Mouse (Mus musculus) stomach, postnatal 0 days (tissue): ENCODE measurements around the gene Angel2. TPM values are rescaled to one million over a fixed set of nuclear protein-coding genes. Genes with fewer than 3 reads are reported as not detected.
A peak's percentile ranks its signal among the peaks of the same experiment; 100 is the strongest.

ENCODE experiments used
- ATAC-seq: fragments of 200-750 bp; cut with Nextera tagmentation; 2 replicates; pipeline ENCODE4 v1.8.0; 2017; ENCODE audit not compliant: low FRiP score, low TSS enrichment
- DNase-seq: peaks from one replicate; pipeline ENCODE4 v3.0.0-alpha.2; 2016; ENCODE audit warnings: low spot score
- H3K27ac ChIP-seq: fragments of 300-500 bp; sonication (generic); replicated peaks from 2 replicates; pipeline ENCODE4 v1.5.1; 2014; ENCODE audit warnings: mild to moderate bottlenecking, control low read depth
- H3K27me3 ChIP-seq: fragments of 300-500 bp; sonication (generic); 2 replicates; pipeline ENCODE4 v1.6.1; 2014; ENCODE audit warnings: low read length; ENCODE audit not compliant: control insufficient read depth, insufficient read depth
- H3K36me3 ChIP-seq: fragments of 300-500 bp; sonication (generic); 2 replicates; pipeline ENCODE4 v1.6.1; 2014; ENCODE audit warnings: low read length, mixed read lengths; ENCODE audit not compliant: control insufficient read depth, insufficient read depth
- H3K4me1 ChIP-seq: fragments of 300-500 bp; sonication (generic); replicated peaks from 2 replicates; pipeline ENCODE4 v1.6.1; 2014; ENCODE audit warnings: antibody characterized with exemption; ENCODE audit not compliant: control insufficient read depth, insufficient read depth
- H3K4me2 ChIP-seq: fragments of 300-500 bp; sonication (generic); replicated peaks from 2 replicates; pipeline ENCODE4 v1.6.1; 2014; ENCODE audit warnings: low read depth, mild to moderate bottlenecking, control low read depth, moderate library complexity
- H3K4me3 ChIP-seq: fragments of 300-500 bp; sonication (generic); 2 replicates; pipeline ENCODE4 v1.5.1; 2014; ENCODE audit warnings: low read depth, low read length, control low read depth
- H3K9ac ChIP-seq: fragments of 300-500 bp; sonication (generic); 2 replicates; pipeline ENCODE4 v1.6.1; 2014; ENCODE audit warnings: mild to moderate bottlenecking, low read length, control low read depth, mixed read lengths
- H3K9me3 ChIP-seq: fragments of 300-500 bp; sonication (generic); 2 replicates; pipeline ENCODE4 v1.6.1; 2016; ENCODE audit warnings: low read length; ENCODE audit not compliant: control insufficient read depth
- CTCF ChIP-seq: IDR thresholded peaks from 2 replicates; pipeline ENCODE4 v1.5.1; 2016; ENCODE audit warnings: antibody characterized with exemption, low read depth, mild to moderate bottlenecking, moderate library complexity
- EP300 ChIP-seq: optimal IDR thresholded peaks from 2 replicates; pipeline ENCODE3; 2016; ENCODE audit warnings: antibody characterized with exemption
- WGBS: fragments of 180-500 bp; shearing (Covaris S2); extraction: QIAGEN DNeasy Blood & Tissue Kit; methylation state at CpG from one replicate; pipeline ENCODE4 v1.1.7; 2014; 5-methylcytosine and 5-hydroxymethylcytosine counted together
- polyA plus RNA-seq: library from polyadenylated mRNA; unstranded; fragments of >200 nt; fragmentation: Nextera tagmentation; extraction: Ambion mirVana; gene quantifications from 2 replicates; pipeline ENCODE4 v1.2.1, GENCODE M21; 2015

Angel2 gene
- polyA plus RNA-seq, 1 experiment from 2014 or later: 20.5 TPM

- H3K27ac ChIP-seq: no peak overlapping the region
- no peak for TF ChIP-seq CTCF
- TF ChIP-seq EP300: no peak
- DNase-seq: no peak
- 0 out of 2 replicates have a peak, but pooled peaks cover under 1% of the 10 kb centered on the region for H3K4me1 ChIP-seq
- no peaks in the 10 kb centered on the region for H3K27me3 ChIP-seq
- H3K36me3 ChIP-seq: no peaks in the 10 kb centered on the region
- ATAC-seq: no peak
- no peak overlapping the region for H3K4me2 ChIP-seq
- H3K9ac ChIP-seq: no peak overlapping the region
- WGBS: 54% methylated on average over 7 of the region's 7 CpGs
- no peaks in the 10 kb centered on the region for H3K9me3 ChIP-seq
- H3K4me3 ChIP-seq: no peak overlapping the region
Measured at GRCm38 (mm10) chr1:190972612-190973192, 47.8 kb downstream of the Angel2 start.

DNA sequence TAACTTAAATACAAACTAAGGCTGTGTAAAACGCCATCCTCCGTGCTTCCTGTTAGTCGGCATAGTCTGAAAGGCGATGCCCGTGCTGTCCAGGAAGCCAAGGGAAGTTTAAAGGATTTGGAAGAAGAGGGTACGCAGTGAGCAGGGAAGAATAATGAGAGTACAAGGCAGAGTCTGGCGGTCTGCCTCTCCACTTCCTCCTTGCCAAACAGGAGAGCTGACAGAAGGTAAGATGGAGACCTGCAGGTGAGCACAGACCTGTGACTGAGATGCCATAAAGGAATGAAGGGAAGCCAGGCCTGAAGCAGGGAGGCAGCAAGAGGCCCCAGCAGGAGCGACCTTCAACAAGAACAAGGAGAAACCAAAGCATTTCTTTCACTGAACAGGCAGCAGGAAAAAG, 49.3 kb downstream of the Angel2 start:
- no peak for ATAC-seq
- WGBS: 80% methylated on average over 8 of the region's 8 CpGs
- no peak overlapping the region for H3K9ac ChIP-seq

DNA sequence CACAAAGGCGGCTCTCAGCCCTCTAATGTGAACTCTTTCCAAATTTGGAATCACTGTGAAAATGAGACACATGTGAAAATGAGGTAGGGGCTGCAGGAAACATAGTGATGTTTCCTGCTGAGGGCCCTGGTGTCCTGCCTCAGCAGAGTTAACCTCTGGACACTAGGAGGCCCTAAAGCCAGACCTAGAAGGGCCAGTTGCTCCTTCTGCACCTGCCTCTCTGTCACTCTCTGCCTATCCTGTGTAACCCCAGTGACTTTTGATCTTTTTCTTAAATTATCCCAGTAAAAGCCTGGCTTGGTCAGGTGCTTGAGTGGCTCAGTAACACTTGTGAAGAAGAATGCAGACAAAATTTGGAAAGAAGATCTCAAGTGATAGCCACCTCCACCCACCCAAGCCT, 49.9 kb downstream of the Angel2 start:
- Histone ChIP-seq H3K27me3 (no peaks in the 10 kb centered on the region), H3K27ac (no peak overlapping the region), H3K4me3 (no peak overlapping the region), H3K9me3 (no peaks in the 10 kb centered on the region), H3K4me2 (no peak overlapping the region), H3K36me3 (no peaks in the 10 kb centered on the region), H3K9ac (no peak overlapping the region), H3K4me1 (peaks cover 2% of the 10 kb centered on the region; the same call in 1 of the 2 replicates)
- TF ChIP-seq CTCF: no peak
- TF ChIP-seq EP300: no peak
- DNase-seq (no peak), ATAC-seq (no peak)
- 81% methylated on average over 1 of the region's 1 CpGs for WGBS

More for the DNA sequence above, 49.3 kb downstream of the Angel2 start:
- TF ChIP-seq EP300 (no peak), CTCF (no peak)
- Histone ChIP-seq H3K27ac (no peak overlapping the region), H3K36me3 (no peaks in the 10 kb centered on the region), H3K4me2 (no peak overlapping the region), H3K4me1 (peaks cover 2% of the 10 kb centered on the region; the same call in 1 of the 2 replicates), H3K27me3 (no peaks in the 10 kb centered on the region), H3K4me3 (no peak overlapping the region), H3K9me3 (no peaks in the 10 kb centered on the region)
- DNase-seq: no peak

DNA sequence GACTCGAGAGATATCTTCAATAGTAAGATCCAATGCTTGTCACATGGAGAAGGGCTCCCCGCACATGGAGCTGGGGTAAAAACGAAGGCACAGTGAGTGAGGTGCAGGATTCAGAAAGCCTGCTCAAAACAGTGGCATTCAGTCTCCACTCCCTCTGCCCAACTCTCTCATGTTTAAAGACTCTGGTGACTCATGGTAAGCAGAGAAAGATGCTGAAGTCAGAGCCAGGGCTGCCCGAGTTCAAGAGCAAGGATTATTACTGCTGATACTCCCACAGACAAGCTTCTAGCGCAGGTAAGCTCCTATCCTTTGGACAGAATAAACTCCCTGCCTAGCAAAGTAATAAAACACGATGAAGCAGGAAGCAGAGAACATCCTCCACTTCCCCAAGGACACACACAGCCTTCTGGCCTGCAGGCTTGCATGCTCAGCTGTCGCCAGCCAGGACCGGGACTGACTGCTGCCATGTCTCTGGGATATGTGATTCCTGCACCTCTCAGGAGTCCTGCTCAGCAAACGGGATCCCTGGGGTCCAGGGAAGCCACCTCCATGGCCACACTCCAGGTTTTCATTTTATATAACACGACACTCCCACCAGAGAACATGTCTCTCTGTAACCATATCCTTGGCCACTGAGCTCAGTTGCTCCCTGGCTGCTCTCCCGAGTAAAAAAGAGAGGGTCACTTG, 52.1 kb downstream of the Angel2 start:
- Histone ChIP-seq H3K4me2 (peak overlapping the region; percentile 91; the same call in 1 of the 2 replicates), H3K27ac (no peak overlapping the region), H3K9ac (peak overlapping the region; percentile 23; the same call in 1 of the 2 replicates), H3K36me3 (no peaks in the 10 kb centered on the region), H3K4me1 (peaks cover 2% of the 10 kb centered on the region; the same call in 1 of the 2 replicates), H3K27me3 (no peaks in the 10 kb centered on the region), H3K4me3 (no peak overlapping the region), H3K9me3 (no peaks in the 10 kb centered on the region)
- 48% methylated on average over 11 of the region's 11 CpGs for WGBS
- DNase-seq: no peak
- no peak for ATAC-seq
- TF ChIP-seq EP300: no peak
- no peak for TF ChIP-seq CTCF

GRCm38 (mm10) chr1:190978001-190978400, 53.1 kb downstream of the Angel2 start:
- Histone ChIP-seq H3K36me3 (no peaks in the 10 kb centered on the region), H3K27ac (no peak overlapping the region; the same call in 1 of the 2 replicates), H3K4me3 (peak overlapping the region; percentile 63), H3K4me2 (peak overlapping the region; percentile 91), H3K27me3 (no peaks in the 10 kb centered on the region), H3K9ac (peak overlapping the region; percentile 68), H3K9me3 (no peaks in the 10 kb centered on the region), H3K4me1 (peaks cover 2% of the 10 kb centered on the region; the same call in 1 of the 2 replicates)
- TF ChIP-seq EP300 (no peak), CTCF (no peak)
- DNase-seq (peak; percentile 22), ATAC-seq (no peak)
- 1% methylated on average over 22 of the region's 22 CpGs for WGBS
